Mouse (Mus musculus) heart, adult 18-20 months (tissue): ENCODE data around the gene Crip1. TPM values are rescaled to one million over a fixed set of nuclear protein-coding genes. Genes with fewer than 3 reads are reported as not detected.
"Not testable (repeated sequence)": the region's sequence is repeated elsewhere in the genome, so short reads cannot be mapped to it uniquely, and the experiment has no call there.

Source experiments
- DNase-seq, 2 experiments: peaks; one replicate each; pipeline ENCODE4 v3.0.0; 2021 to 2022; ENCODE audit warnings: mixed read lengths in 1 of 2
- total RNA-seq, 2 experiments: library from RNA; stranded (reverse); gene quantifications; 2 replicates each; pipeline ENCODE4 v1.2.3; 2021

Gene Crip1
- total RNA-seq, 2 experiments from 2014 or later = 191 to 201 TPM

GRCm38 (mm10) chr12:113184945-113185344 lies 38.8 kb downstream of the Crip1 start:
- no peak for DNase-seq

- DNase-seq = no peak
These were observed 39.6 kb downstream of the Crip1 start, which contains the start of gene Tmem121 for GRCm38 (mm10) chr12:113185442-113186291. Tmem121 (plus strand) TSS chr12:113185930.

GRCm38 (mm10) chr12:113186326-113187010 lies 40.4 kb downstream of the Crip1 start:
- DNase-seq = no peak

- no peak for DNase-seq
These were observed 40.9 kb downstream of the Crip1 start for GRCm38 (mm10) chr12:113187011-113187375.

- peak; percentile 54 to 66 for DNase-seq
These were observed 41.6 kb downstream of the Crip1 start for GRCm38 (mm10) chr12:113187584-113188295.

- no peak for DNase-seq
These were observed 42.4 kb downstream of the Crip1 start for GRCm38 (mm10) chr12:113188349-113189055.

- no peak for DNase-seq
These were observed 47.3 kb downstream of the Crip1 start for GRCm38 (mm10) chr12:113193423-113193822.

- DNase-seq = not testable (repeated sequence)
These were observed 53.0 kb downstream of the Crip1 start for GRCm38 (mm10) chr12:113199132-113199531.

GRCm38 (mm10) chr12:113201301-113201700 lies 55.2 kb downstream of the Crip1 start:
- peak in 1 of 2 experiments; percentile 36 for DNase-seq

- DNase-seq = no peak
These were observed 55.9 kb downstream of the Crip1 start for GRCm38 (mm10) chr12:113202008-113202407.

Other genes with a start within 250 kb of the Crip1 start
- 10 to 100 TPM; 31.5 to 38.6 TPM for gene Jag2, start 216.5 kb upstream of the Crip1 start, total RNA-seq
- gene Nudt14, start 204.2 kb upstream of the Crip1 start, total RNA-seq = 1 to 10 TPM; 8.2 to 9.2 TPM
- gene Btbd6, start 169.8 kb upstream of the Crip1 start, total RNA-seq = 10 to 100 TPM; 24.3 to 27.6 TPM
- gene Brf1, start 145.6 kb upstream of the Crip1 start, total RNA-seq = 10 to 100 TPM; 21.4 to 26.4 TPM
- 10 to 100 TPM; 33.1 to 37.1 TPM for gene Pacs2, start 131.8 kb upstream of the Crip1 start, total RNA-seq
- not detected for gene Tex22, start 71.8 kb upstream of the Crip1 start, total RNA-seq
- gene Mta1, start 48.0 kb upstream of the Crip1 start, total RNA-seq = 10 to 100 TPM; 43.9 to 46.2 TPM
- 1,000 to 10,000 TPM; 1,463 to 1,557 TPM for gene Crip2, start 6.1 kb upstream of the Crip1 start, total RNA-seq
- under 1 TPM; 0.31 to 0.89 TPM for gene Tedc1, start 10.1 kb downstream of the Crip1 start, total RNA-seq
- not detected for gene Tmem121, start 39.6 kb downstream of the Crip1 start, total RNA-seq